Mouse (Mus musculus) MEL (cell line): ENCODE measurements around the gene Syn2. TPM values are rescaled to one million over a fixed set of nuclear protein-coding genes. Genes with fewer than 3 reads are reported as not detected.

Experiments used
- DNase-seq: peaks from one replicate; pipeline ENCODE4 v3.0.0; 2011; ENCODE audit warnings: low read depth, low spot score
- H3K27ac ChIP-seq: 2 replicates; pipeline ENCODE4 v1.5.1; 2012; ENCODE audit warnings: low read depth, mild to moderate bottlenecking, control low read depth, low read length, moderate library complexity; ENCODE audit not compliant: control insufficient read depth
- H3K27me3 ChIP-seq, 2 experiments: fragments of 150-350 bp in 1 of 2; sonication (generic) in 1 of 2; 2 replicates each; pipeline ENCODE4 v1.6.1; 2012; ENCODE audit warnings: low read length in 2 of 2, mild to moderate bottlenecking in 2 of 2, improper control_type of control experiment in 1 of 2, moderate library complexity in 1 of 2; ENCODE audit not compliant: insufficient read depth in 2 of 2, control insufficient read depth in 1 of 2
- H3K36me3 ChIP-seq, 2 experiments: 2 replicates each; pipeline ENCODE4 v1.6.1; 2012 to 2014; ENCODE audit warnings: low read length in 2 of 2, improper control_type of control experiment in 1 of 2, inconsistent platforms in 1 of 2, mild to moderate bottlenecking in 1 of 2; ENCODE audit not compliant: insufficient read depth in 2 of 2, control insufficient read depth in 1 of 2
- H3K4me1 ChIP-seq, 2 experiments: fragments of 150-350 bp in 1 of 2; sonication (generic) in 1 of 2; 2 replicates each; pipeline ENCODE4 v1.6.1; 2012; ENCODE audit warnings: low read length in 2 of 2, improper control_type of control experiment in 1 of 2, mild to moderate bottlenecking in 1 of 2; ENCODE audit not compliant: insufficient read depth in 2 of 2, control insufficient read depth in 1 of 2
- H3K4me3 ChIP-seq, 2 experiments: fragments of 150-350 bp in 1 of 2; sonication (generic) in 1 of 2; 2 replicates each; pipeline ENCODE4 v1.5.1; 2012; ENCODE audit warnings: low read depth in 2 of 2, low read length in 2 of 2, mild to moderate bottlenecking in 2 of 2, moderate library complexity in 2 of 2, control low read depth in 1 of 2, improper control_type of control experiment in 1 of 2; ENCODE audit not compliant: control insufficient read depth in 1 of 2, insufficient read depth in 1 of 2
- H3K79me2 ChIP-seq: 2 replicates; pipeline ENCODE4 v1.6.1; 2012; ENCODE audit warnings: mild to moderate bottlenecking, low read length, moderate library complexity; ENCODE audit not compliant: control insufficient read depth, poor library complexity, insufficient read depth
- H3K9ac ChIP-seq: 2 replicates; pipeline ENCODE4 v1.6.1; 2012; ENCODE audit warnings: low read depth, mild to moderate bottlenecking, control low read depth, low read length, moderate library complexity; ENCODE audit not compliant: control insufficient read depth, poor library complexity, severe bottlenecking
- H3K9me3 ChIP-seq: fragments of 150-350 bp; sonication (generic); replicated peaks from 2 replicates; pipeline ENCODE4 v1.6.1; 2012; ENCODE audit warnings: mild to moderate bottlenecking, low read length, improper control_type of control experiment, moderate library complexity; ENCODE audit not compliant: insufficient read depth
- BHLHE40 ChIP-seq: IDR thresholded peaks from 2 replicates; pipeline ENCODE4 v1.6.1; 2012; ENCODE audit warnings: low read depth, mild to moderate bottlenecking, inconsistent platforms, low read length, improper control_type of control experiment, borderline replicate concordance
- CHD1 ChIP-seq: IDR thresholded peaks from 2 replicates; pipeline ENCODE4 v1.6.1; 2012; ENCODE audit warnings: low read depth, mild to moderate bottlenecking, inconsistent platforms, low read length, improper control_type of control experiment
- CTCF ChIP-seq, 3 experiments: IDR thresholded peaks in 2 of 3; conservative IDR thresholded peaks in 1 of 3; 2 replicates each; pipeline ENCODE4 v1.5.1; 2011 to 2012; ENCODE audit warnings: low read length in 3 of 3, low read depth in 2 of 3, mild to moderate bottlenecking in 2 of 3, improper control_type of control experiment in 1 of 3, inconsistent platforms in 1 of 3, mixed read lengths in 1 of 3, moderate library complexity in 1 of 3; ENCODE audit not compliant: control insufficient read depth in 1 of 3, insufficient read depth in 1 of 3, poor library complexity in 1 of 3, severe bottlenecking in 1 of 3
- EP300 ChIP-seq, 2 experiments: IDR thresholded peaks; 2 replicates each; pipeline ENCODE4 v1.6.1; 2011; ENCODE audit warnings: improper control_type of control experiment in 2 of 2, low read length in 2 of 2, low read depth in 1 of 2, mild to moderate bottlenecking in 1 of 2
- ETS1 ChIP-seq: IDR thresholded peaks from 2 replicates; pipeline ENCODE4 v1.6.1; 2012; ENCODE audit warnings: low read depth, mild to moderate bottlenecking, inconsistent platforms, low read length, improper control_type of control experiment, moderate library complexity
- GABPA ChIP-seq: IDR thresholded peaks from 2 replicates; pipeline ENCODE4 v1.6.1; 2012; ENCODE audit warnings: low read depth, mild to moderate bottlenecking, inconsistent platforms, low read length, improper control_type of control experiment, moderate library complexity
- GATA1 ChIP-seq: IDR thresholded peaks from 2 replicates; pipeline ENCODE4 v1.6.1; 2011; ENCODE audit warnings: low read depth, low read length, improper control_type of control experiment
- HCFC1 ChIP-seq: IDR thresholded peaks from 2 replicates; pipeline ENCODE4 v1.6.1; 2012; ENCODE audit warnings: low read depth, mild to moderate bottlenecking, inconsistent platforms, low read length, improper control_type of control experiment, moderate library complexity
- MAFK ChIP-seq: IDR thresholded peaks from 2 replicates; pipeline ENCODE4 v1.6.1; 2011; ENCODE audit warnings: low read depth, mild to moderate bottlenecking, low read length, improper control_type of control experiment, borderline replicate concordance
- MAX ChIP-seq: IDR thresholded peaks from 2 replicates; pipeline ENCODE4 v1.6.1; 2011; ENCODE audit warnings: low read length, improper control_type of control experiment
- MEF2A ChIP-seq: IDR thresholded peaks from 2 replicates; pipeline ENCODE4 v1.6.1; 2014; ENCODE audit warnings: low read depth, mild to moderate bottlenecking, inconsistent platforms, low read length, improper control_type of control experiment; ENCODE audit not compliant: poor library complexity, insufficient replicate concordance, severe bottlenecking; ENCODE audit errors: extremely low read depth
- MYB ChIP-seq: IDR thresholded peaks from 2 replicates; pipeline ENCODE4 v1.6.1; 2011; ENCODE audit warnings: mild to moderate bottlenecking, low read depth, low read length, improper control_type of control experiment
- NRF1 ChIP-seq: IDR thresholded peaks from 2 replicates; pipeline ENCODE4 v1.6.1; 2014; ENCODE audit warnings: low read depth, mild to moderate bottlenecking, inconsistent platforms, low read length, improper control_type of control experiment, moderate library complexity; ENCODE audit not compliant: poor library complexity, insufficient read depth, severe bottlenecking
- POLR2AphosphoS2 ChIP-seq: IDR thresholded peaks from 2 replicates; pipeline ENCODE4 v1.6.1; 2011; ENCODE audit warnings: low read length, improper control_type of control experiment
- POLR2AphosphoS5 ChIP-seq: IDR thresholded peaks from 2 replicates; pipeline ENCODE4 v1.6.1; 2012; ENCODE audit warnings: low read depth, borderline replicate concordance, mild to moderate bottlenecking, inconsistent platforms, low read length, moderate library complexity, mixed read lengths
- SIN3A ChIP-seq: IDR thresholded peaks from 2 replicates; pipeline ENCODE4 v1.6.1; 2012; ENCODE audit warnings: low read length, improper control_type of control experiment, inconsistent platforms
- TAL1 ChIP-seq: IDR thresholded peaks from 2 replicates; pipeline ENCODE4 v1.6.1; 2012; ENCODE audit warnings: mild to moderate bottlenecking, inconsistent platforms, low read length, moderate library complexity, mixed read lengths
- TBP ChIP-seq: IDR thresholded peaks from 2 replicates; pipeline ENCODE4 v1.8.0; 2011; ENCODE audit warnings: low read depth, low read length, improper control_type of control experiment
- TCF12 ChIP-seq: IDR thresholded peaks from 2 replicates; pipeline ENCODE4 v1.6.1; 2014; ENCODE audit warnings: low read depth, mild to moderate bottlenecking, inconsistent platforms, low read length, improper control_type of control experiment, moderate library complexity
- USF1 ChIP-seq: IDR thresholded peaks from 2 replicates; pipeline ENCODE4 v1.6.1; 2014; ENCODE audit warnings: low read depth, mild to moderate bottlenecking, inconsistent platforms, low read length, improper control_type of control experiment, moderate library complexity
- ZC3H11A ChIP-seq: IDR thresholded peaks from 2 replicates; pipeline ENCODE4 v1.6.1; 2012; ENCODE audit warnings: low read depth, mild to moderate bottlenecking, inconsistent platforms, low read length, improper control_type of control experiment
- ZKSCAN1 ChIP-seq: IDR thresholded peaks from 2 replicates; pipeline ENCODE4 v1.6.1; 2012; ENCODE audit warnings: low read depth, mild to moderate bottlenecking, inconsistent platforms, low read length, improper control_type of control experiment, moderate library complexity
- ZMIZ1 ChIP-seq: IDR thresholded peaks from 2 replicates; pipeline ENCODE4 v1.6.1; 2012; ENCODE audit warnings: low read depth, mild to moderate bottlenecking, inconsistent platforms, low read length, improper control_type of control experiment, moderate library complexity
- polyA plus RNA-seq, 2 experiments: library from polyadenylated mRNA; stranded (reverse) in 1 of 2; unstranded in 1 of 2; fragments of >175 nt in 1 of 2; fragments of >200 nt in 1 of 2; gene quantifications; 2 replicates each; pipeline versions ENCODE4 v1.2.1 to v1.2.4; 2012; ENCODE audit warnings: low replicate concordance in 2 of 2, low read depth in 1 of 2; ENCODE audit not compliant: insufficient read length in 2 of 2, insufficient read depth in 1 of 2, missing spikeins in 1 of 2
- total RNA-seq: library from RNA; depleted of rRNA; stranded (reverse); fragments of 300-350 nt; gene quantifications from 2 replicates; pipeline ENCODE4 v1.2.3, GENCODE M21; 2012

The Syn2 gene
- total and polyA plus RNA-seq, 3 experiments, result not detected

GRCm38 (mm10) chr6:115122181-115122580, 12.5 kb upstream of the Syn2 start:
- no peaks in the 10 kb centered on the region for H3K4me1 ChIP-seq

GRCm38 (mm10) chr6:115123262-115124201, 11.2 kb upstream of the Syn2 start:
- TF ChIP-seq TCF12 (no peak), USF1 (no peak), NRF1 (no peak), ETS1 (no peak), SIN3A (no peak), CHD1 (no peak), MAFK (no peak), POLR2AphosphoS5 (no peak), BHLHE40 (no peak), TBP (no peak), POLR2AphosphoS2 (no peak), CTCF (IDR thresholded peaks at IDR 0.05 in 2 of 3, conservative IDR thresholded peaks at IDR 0.05 in 1 of 3; ENCODE audit: control insufficient read depth in 1 of 3, insufficient read depth in 1 of 3, low read depth in 2 of 3, low read length in 3 of 3, poor library complexity in 1 of 3, severe bottlenecking in 1 of 3) (no peak)
- H3K27ac ChIP-seq, result no peak overlapping the region
- H3K79me2 ChIP-seq, result no peaks in the 10 kb centered on the region
- peak overlapping the region; percentile 10 to 65; a peak in 3 of 4 replicates for H3K4me3 ChIP-seq
- no peaks in the 10 kb centered on the region; a peak in 2 of 4 replicates for H3K27me3 ChIP-seq
- no peak overlapping the region for H3K9ac ChIP-seq
- H3K36me3 ChIP-seq, result no peaks in the 10 kb centered on the region
- peak; percentile 43 for DNase-seq
- no peaks in the 10 kb centered on the region for H3K4me1 ChIP-seq
- no peaks in the 10 kb centered on the region for H3K9me3 ChIP-seq

More at GRCm38 (mm10) chr6:115122181-115122580, 12.5 kb upstream of the Syn2 start:
- no peak for TF ChIP-seq MAX
- no peak for TF ChIP-seq ZC3H11A
- no peak for TF ChIP-seq GATA1
- no peak for TF ChIP-seq CHD1
- no peak for TF ChIP-seq TAL1
- no peak for TF ChIP-seq MYB
- no peak for TF ChIP-seq POLR2AphosphoS5
- TF ChIP-seq EP300 (IDR thresholded peaks at IDR 0.05; ENCODE audit: low read depth in 1 of 2, low read length in 2 of 2), result no peak
- TF ChIP-seq ZKSCAN1, result no peak
- TF ChIP-seq NRF1, result no peak
- no peak for TF ChIP-seq ZMIZ1
- no peak for TF ChIP-seq BHLHE40
- no peak for TF ChIP-seq GABPA
- TF ChIP-seq HCFC1, result no peak
- TF ChIP-seq MEF2A, result no peak
- TF ChIP-seq, all 39 proteins: peak for 0
- Histone ChIP-seq H3K27ac (no peak overlapping the region), H3K9ac (no peak overlapping the region), H3K4me3 (no peak overlapping the region), H3K36me3 (no peaks in the 10 kb centered on the region), H3K79me2 (no peaks in the 10 kb centered on the region), H3K9me3 (no peaks in the 10 kb centered on the region), H3K27me3 (no peaks in the 10 kb centered on the region; a peak in 2 of 4 replicates)
- peak; percentile 18 for DNase-seq
